Mouse (Mus musculus) liver, embryonic 11.5 days (tissue): ENCODE measurements around the gene Il4ra. TPM values are rescaled to one million over a fixed set of nuclear protein-coding genes. Genes with fewer than 3 reads are reported as not detected.

ENCODE experiments used
- ATAC-seq: fragments of 200-750 bp; cut with Nextera tagmentation; replicated peaks from 2 replicates; pipeline ENCODE4 v1.8.0; 2017; ENCODE audit warnings: moderate number of reproducible peaks, mild to moderate bottlenecking, moderate TSS enrichment, moderate library complexity; ENCODE audit not compliant: low FRiP score
- DNase-seq: peaks from one replicate; pipeline ENCODE4 v3.0.0-alpha.2; 2017; ENCODE audit warnings: low spot score
- H3K27ac ChIP-seq: fragments of 300-500 bp; sonication (generic); 2 replicates; pipeline ENCODE4 v1.5.1; 2014; ENCODE audit warnings: mild to moderate bottlenecking, low read depth, low read length, control low read depth
- H3K27me3 ChIP-seq: fragments of 300-500 bp; sonication (generic); replicated peaks from 2 replicates; pipeline ENCODE4 v1.6.1; 2014; ENCODE audit warnings: low read length, mixed read lengths; ENCODE audit not compliant: control insufficient read depth, insufficient read depth
- H3K36me3 ChIP-seq: fragments of 300-500 bp; sonication (generic); 2 replicates; pipeline ENCODE4 v1.6.1; 2014; ENCODE audit warnings: mild to moderate bottlenecking, low read length, moderate library complexity, mixed read lengths; ENCODE audit not compliant: control insufficient read depth, insufficient read depth
- H3K4me1 ChIP-seq: fragments of 300-500 bp; sonication (generic); replicated peaks from 2 replicates; pipeline ENCODE4 v1.6.1; 2014; ENCODE audit warnings: low read length, mixed read lengths; ENCODE audit not compliant: control insufficient read depth, insufficient read depth
- H3K4me2 ChIP-seq: fragments of 300-500 bp; sonication (generic); 2 replicates; pipeline ENCODE4 v1.6.1; 2014; ENCODE audit warnings: mild to moderate bottlenecking, control low read depth, moderate library complexity
- H3K4me3 ChIP-seq: fragments of 300-500 bp; sonication (generic); 2 replicates; pipeline ENCODE4 v1.5.1; 2014; ENCODE audit warnings: low read depth, low read length, control low read depth
- H3K9ac ChIP-seq: fragments of 300-500 bp; sonication (generic); 2 replicates; pipeline ENCODE4 v1.6.1; 2014; ENCODE audit warnings: low read depth, low read length, control low read depth
- H3K9me3 ChIP-seq: fragments of 300-500 bp; sonication (generic); 2 replicates; pipeline ENCODE4 v1.6.1; 2016; ENCODE audit warnings: low read length, inconsistent platforms, mixed read lengths; ENCODE audit not compliant: control insufficient read depth
- WGBS: fragments of 180-500 bp; shearing (Covaris S2); extraction: QIAGEN DNeasy Blood & Tissue Kit; methylation state at CpG from one replicate; pipeline ENCODE4 v1.1.7; 2014; 5-methylcytosine and 5-hydroxymethylcytosine counted together
- polyA plus RNA-seq: library from polyadenylated mRNA; unstranded; fragments of >200 nt; fragmentation: Nextera tagmentation; extraction: Ambion mirVana; gene quantifications from 2 replicates; pipeline ENCODE4 v1.2.1, GENCODE M21; 2014

The Il4ra gene
- polyA plus RNA-seq, 1 experiment from 2014 or later: 5.3 TPM

DNA sequence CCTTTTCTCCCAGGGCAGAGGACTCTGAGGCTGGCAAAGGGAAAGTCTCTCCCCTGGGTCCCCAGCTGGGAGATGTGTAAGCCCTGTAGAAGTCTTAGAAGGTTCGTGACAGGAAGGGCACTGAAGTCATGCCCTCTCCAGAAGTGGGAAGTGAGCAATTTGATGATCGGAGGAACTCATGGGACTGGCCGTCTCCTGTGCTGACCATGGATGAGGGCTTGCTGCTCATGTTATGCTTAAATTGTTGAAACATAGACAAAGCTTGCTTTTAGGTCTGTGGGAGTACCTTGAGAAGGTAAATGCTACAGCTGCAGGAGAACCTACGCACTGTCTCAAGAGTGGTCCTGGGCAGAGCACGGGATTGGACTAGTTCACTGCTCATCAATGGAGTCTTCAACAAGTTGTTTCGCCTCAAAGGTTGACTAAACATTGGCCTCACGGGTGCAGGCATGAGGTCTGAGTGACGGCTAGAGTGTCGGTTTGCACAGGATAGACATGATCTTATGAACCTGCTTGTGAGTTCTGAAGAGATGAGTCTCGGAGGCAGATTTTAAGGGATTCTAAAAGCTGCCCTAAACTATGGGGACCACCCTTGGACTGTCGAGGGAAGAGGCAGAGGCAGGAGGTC lies 50.0 kb downstream of the Il4ra start:
- WGBS: 65% methylated on average over 11 of the region's 11 CpGs
- DNase-seq: no peak

DNA sequence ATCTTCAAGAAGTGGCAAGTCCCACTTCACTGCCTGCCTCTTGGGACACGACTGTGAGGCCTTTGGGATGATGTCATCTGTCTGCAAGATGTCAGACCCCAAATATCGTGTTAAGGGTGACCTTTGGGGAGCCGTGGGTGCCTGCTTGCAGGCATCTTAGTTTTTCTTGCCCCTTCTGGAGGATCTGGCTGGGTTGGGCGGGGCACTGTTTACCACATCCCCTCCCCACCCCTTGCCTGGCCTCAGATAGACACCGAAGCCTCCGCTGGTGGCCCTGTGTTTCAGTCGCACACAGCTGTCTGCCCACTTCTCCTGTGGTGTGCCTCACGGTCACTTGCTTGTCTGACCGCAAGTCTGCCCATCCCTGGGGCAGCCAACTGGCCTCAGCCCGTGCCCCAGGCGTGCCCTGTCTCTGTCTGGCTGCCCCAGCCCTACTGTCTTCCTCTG lies 51.3 kb downstream of the Il4ra start, which contains the start of gene Il21r:
TSS of gene Il21r (plus strand) at position 245 of the 447 bp plus-strand sequence.
- Histone ChIP-seq H3K27me3 (no peaks in the 10 kb centered on the region), H3K27ac (no peak within 1 kb of the TSS), H3K9me3 (no peaks in the 10 kb centered on the region), H3K9ac (no peak within 1 kb of the TSS), H3K4me3 (no peak within 1 kb of the TSS), H3K4me1 (peaks cover 7% of the 10 kb centered on the region), H3K4me2 (no peak within 1 kb of the TSS), H3K36me3 (no peaks in the 10 kb centered on the region)
- WGBS: 37% methylated on average over 11 of the region's 11 CpGs
- ATAC-seq (0 out of 2 replicates have a peak, but pooled peaks have one; percentile 14), DNase-seq (no peak)

More for the DNA sequence above, 50.0 kb downstream of the Il4ra start:
- Histone ChIP-seq H3K4me1 (peaks cover 7% of the 10 kb centered on the region), H3K36me3 (no peaks in the 10 kb centered on the region), H3K4me2 (no peak overlapping the region), H3K9me3 (no peaks in the 10 kb centered on the region), H3K27ac (no peak overlapping the region), H3K9ac (no peak overlapping the region), H3K4me3 (no peak overlapping the region), H3K27me3 (no peaks in the 10 kb centered on the region)
- ATAC-seq: no peak

DNA sequence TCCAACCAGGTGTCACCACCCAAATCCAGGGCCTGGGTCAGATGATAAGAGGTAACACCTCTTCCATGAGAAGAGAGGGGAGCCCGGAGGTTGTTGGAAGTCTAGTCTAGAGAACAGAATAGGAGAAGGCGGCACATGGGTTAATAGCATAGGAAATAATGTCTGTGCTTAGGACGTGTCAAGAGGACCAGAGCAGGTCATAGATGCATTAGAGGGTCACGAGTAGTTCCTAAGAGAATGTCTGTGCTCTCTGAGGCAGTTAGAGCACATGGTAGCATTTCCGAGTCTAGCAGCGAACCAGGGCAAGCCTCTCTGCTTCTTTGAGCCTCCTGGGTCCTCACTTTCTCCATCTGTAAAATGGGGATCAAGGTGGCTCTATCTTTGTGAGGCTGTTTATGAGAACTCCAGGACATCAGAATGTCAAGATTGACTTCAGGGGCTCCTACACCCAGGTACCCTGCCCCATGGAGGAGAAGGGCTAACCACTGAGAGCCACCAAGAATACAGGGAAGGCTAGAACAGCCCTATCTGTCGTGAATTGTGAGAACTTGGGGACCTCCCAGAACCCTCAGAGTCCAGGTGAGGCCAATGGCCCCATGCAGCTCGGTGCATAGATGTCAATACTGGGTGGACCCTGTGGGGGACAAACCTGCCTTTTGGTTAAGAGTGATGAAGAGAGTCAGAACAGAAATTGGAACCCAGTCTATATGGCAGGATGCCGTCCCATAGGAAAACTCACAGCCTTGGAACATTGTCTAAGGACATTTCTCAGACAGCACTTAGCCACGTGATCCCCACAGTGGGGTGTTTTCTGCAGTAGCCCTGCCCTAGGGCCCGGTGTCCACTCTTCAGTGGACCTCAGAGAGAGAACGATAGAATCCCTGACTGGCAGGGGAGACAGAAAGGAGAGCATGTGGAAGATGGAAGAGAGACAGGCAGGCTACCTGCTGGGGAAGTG lies 52.7 kb downstream of the Il4ra start:
- Histone ChIP-seq H3K27me3 (no peaks in the 10 kb centered on the region), H3K4me1 (peaks cover 7% of the 10 kb centered on the region), H3K9ac (no peak overlapping the region), H3K9me3 (no peaks in the 10 kb centered on the region), H3K27ac (no peak overlapping the region), H3K4me3 (no peak overlapping the region), H3K4me2 (no peak overlapping the region), H3K36me3 (no peaks in the 10 kb centered on the region)
- DNase-seq (no peak), ATAC-seq (no peak)
- WGBS: 75% methylated on average over 12 of the region's 12 CpGs

DNA sequence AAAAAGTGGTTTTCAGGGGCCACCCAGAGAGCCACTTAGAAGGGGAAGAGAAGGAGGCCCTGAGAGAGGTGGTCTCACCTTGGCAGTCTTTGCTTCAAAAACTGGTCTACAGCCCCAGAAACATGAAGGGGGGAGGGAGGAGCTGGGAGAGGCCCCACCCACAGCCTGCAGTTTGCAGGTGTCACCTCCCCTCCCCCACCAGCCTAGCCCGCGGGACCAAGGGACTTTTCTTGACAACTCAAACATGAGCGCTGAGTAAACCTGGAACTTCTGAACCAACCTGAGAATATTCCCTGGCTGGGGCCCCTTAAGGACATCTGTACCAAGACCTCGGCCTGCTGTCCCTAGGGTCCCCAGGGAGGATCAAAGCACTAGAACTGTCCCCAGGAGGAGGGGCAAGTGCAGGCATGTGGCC lies 53.8 kb downstream of the Il4ra start:
- Histone ChIP-seq H3K36me3 (no peaks in the 10 kb centered on the region), H3K4me1 (0 out of 2 replicates have a peak, but pooled peaks cover 4% of the 10 kb centered on the region), H3K27me3 (no peaks in the 10 kb centered on the region), H3K9me3 (no peaks in the 10 kb centered on the region), H3K4me2 (no peak overlapping the region), H3K9ac (no peak overlapping the region), H3K4me3 (no peak overlapping the region), H3K27ac (no peak overlapping the region)
- ATAC-seq: no peak
- no peak for DNase-seq
- 48% methylated on average over 4 of the region's 4 CpGs for WGBS

DNA sequence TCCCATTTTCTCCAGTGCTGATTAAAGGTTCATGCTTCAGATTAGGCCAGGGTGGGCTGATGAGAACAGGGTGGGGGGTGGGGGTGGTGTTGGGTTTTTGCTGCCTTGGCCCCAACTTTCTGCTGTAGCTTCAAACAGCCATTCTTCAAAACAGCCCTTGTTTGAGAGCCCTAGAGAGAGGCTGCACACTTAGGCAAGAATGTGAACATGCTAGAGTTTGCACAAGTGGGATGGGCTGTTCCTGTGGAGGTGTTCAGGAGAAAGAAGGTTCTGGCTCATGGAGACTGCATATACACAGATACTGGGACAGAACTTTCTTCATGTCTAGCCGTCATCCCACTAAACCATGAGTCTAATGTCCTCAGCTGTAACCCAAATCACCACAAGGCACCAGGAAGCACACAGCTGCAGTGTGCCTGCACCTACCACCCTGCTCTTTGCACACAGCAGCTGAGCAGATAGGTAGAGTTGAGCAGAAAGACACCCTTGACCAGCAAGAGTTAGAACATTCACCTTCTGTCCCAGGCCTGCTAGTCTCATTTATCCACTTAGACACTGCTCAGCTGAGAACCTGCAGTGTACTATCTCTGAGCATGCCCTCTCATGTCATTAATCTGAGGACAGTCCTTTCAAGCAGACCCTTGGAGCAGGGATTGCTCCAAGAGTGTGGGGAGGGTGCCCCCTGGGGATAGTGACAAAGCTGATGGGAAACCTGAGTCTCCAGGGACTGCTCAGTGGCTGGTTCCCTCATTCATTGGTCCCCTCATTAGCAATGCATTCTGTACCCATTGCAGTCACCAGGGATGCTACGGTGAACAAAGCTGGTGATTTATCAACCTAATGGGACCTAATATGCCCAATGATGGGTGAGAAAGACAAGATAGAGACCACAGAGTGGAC lies 54.6 kb downstream of the Il4ra start:
- Histone ChIP-seq H3K36me3 (no peaks in the 10 kb centered on the region), H3K27me3 (no peaks in the 10 kb centered on the region), H3K4me3 (no peak overlapping the region), H3K9ac (0 out of 2 replicates have a peak overlapping the region, but pooled peaks have one; percentile 23), H3K27ac (no peak overlapping the region), H3K4me2 (no peak overlapping the region), H3K4me1 (0 out of 2 replicates have a peak, but pooled peaks cover 4% of the 10 kb centered on the region), H3K9me3 (no peaks in the 10 kb centered on the region)
- WGBS: 76% methylated on average over 2 of the region's 2 CpGs
- no peak for DNase-seq
- no peak for ATAC-seq

GRCm38 (mm10) chr7:125607384-125608182 lies 55.7 kb downstream of the Il4ra start:
- whole genome bisulfite sequencing: 43% methylated on average over 6 of the region's 6 CpGs
- no peaks in the 10 kb centered on the region for H3K9me3 ChIP-seq
- H3K4me2 ChIP-seq: no peak overlapping the region
- H3K4me1 ChIP-seq: 0 out of 2 replicates have a peak, but pooled peaks cover 4% of the 10 kb centered on the region
- DNase-seq (no peak), ATAC-seq (no peak)
- no peak overlapping the region for H3K4me3 ChIP-seq
- H3K9ac ChIP-seq: no peak overlapping the region
- H3K36me3 ChIP-seq: no peaks in the 10 kb centered on the region
- no peak overlapping the region for H3K27ac ChIP-seq
- H3K27me3 ChIP-seq: no peaks in the 10 kb centered on the region

GRCm38 (mm10) chr7:125608183-125608688 lies 56.3 kb downstream of the Il4ra start:
- Histone ChIP-seq H3K9me3 (no peaks in the 10 kb centered on the region), H3K27me3 (no peaks in the 10 kb centered on the region), H3K4me2 (no peak overlapping the region), H3K27ac (no peak overlapping the region), H3K4me1 (no peaks in the 10 kb centered on the region), H3K4me3 (no peak overlapping the region), H3K36me3 (no peaks in the 10 kb centered on the region), H3K9ac (no peak overlapping the region)
- ATAC-seq (no peak), DNase-seq (no peak)
- 77% methylated on average over 4 of the region's 4 CpGs for WGBS
